Mouse (Mus musculus) MEL-GATA-1-ER (cell line): ENCODE results near the gene Gigyf1.

Source experiments
- DNase-seq: peaks from one replicate; pipeline ENCODE4 v3.0.0-alpha.2; 2012; ENCODE audit warnings: low read depth; ENCODE audit errors: extremely low read depth

The Gigyf1 gene

DNA sequence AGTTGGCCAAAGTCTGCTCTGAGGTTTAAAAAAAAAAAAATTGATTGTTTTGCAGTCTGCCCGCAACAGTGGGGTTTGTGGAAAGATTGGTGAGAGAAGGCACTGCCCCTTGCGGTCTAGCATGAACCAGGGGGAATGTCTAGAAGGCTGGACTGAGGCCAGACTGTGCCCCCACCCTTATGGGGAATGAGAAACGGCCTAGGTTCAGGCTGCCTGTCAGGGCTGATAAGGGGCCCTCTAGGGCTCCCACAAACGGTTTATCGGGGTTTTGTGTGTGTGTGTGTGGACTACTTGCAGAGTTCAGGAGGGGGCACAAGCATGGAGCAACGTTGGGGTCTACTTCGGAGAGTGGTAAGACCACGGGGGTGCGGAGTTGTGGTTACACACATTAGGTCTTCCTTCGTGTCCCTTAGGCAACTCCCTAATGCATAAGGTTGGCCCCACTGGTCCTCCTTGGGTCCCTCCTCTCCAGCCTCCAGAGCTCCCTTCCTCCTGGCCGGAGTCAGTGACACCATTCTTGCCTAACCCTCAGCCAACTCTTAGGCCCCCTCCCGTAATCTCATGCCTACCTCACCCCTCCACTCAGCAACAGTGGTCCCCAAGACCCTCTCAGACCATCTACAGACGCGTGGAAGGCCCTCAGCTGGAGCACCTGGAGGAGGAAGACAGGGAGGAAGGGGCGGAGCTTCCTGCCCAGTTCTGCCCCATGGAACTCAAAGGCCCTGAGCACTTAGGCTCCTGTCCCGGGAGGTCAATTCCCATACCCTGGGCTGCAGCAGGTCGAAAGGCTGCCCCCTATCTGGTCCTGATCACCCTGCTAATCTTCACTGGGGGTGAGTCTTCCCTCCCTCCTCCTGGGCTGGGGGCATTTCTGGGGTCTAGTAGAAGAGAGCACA lies 52.6 kb downstream of the Gigyf1 start:
- peak; percentile 88 for DNase-seq

DNA sequence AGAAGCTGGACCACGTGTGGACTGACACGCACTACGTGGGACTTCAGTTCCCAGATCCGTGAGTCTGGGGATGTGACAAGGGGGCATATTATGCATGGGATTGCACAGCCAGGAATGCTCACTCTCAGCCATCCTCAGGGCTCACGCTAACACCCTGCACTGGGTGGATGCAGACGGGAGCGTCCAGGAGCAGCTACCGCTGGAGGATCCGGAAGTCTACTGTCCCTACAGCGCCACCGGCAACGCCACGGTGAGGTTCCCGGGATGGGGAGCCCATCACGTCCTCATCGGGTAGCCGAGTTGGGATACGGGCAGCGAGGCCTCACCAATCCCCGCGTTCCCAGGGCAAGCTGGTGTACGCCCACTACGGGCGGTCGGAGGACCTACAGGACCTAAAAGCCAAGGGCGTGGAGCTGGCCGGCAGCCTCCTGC lies 56.1 kb downstream of the Gigyf1 start:
- DNase-seq: no peak
